Mouse (Mus musculus) stomach, embryonic 16.5 days (tissue): ENCODE results near the gene Eif5a. TPM values are rescaled to one million over a fixed set of nuclear protein-coding genes. Genes with fewer than 3 reads are reported as not detected.

Experiments used
- ATAC-seq: fragments of 200-750 bp; cut with Nextera tagmentation; 2 replicates; pipeline ENCODE4 v1.8.0; 2017; ENCODE audit warnings: moderate number of reproducible peaks, moderate TSS enrichment; ENCODE audit not compliant: insufficient read depth, low FRiP score
- H3K27ac ChIP-seq: fragments of 300-500 bp; sonication (generic); 2 replicates; pipeline ENCODE4 v1.5.1; 2014; ENCODE audit warnings: low read length
- H3K27me3 ChIP-seq: fragments of 300-500 bp; sonication (generic); 2 replicates; pipeline ENCODE4 v1.6.1; 2014; ENCODE audit warnings: low read length, control low read depth, mixed read lengths; ENCODE audit not compliant: control insufficient read depth, insufficient read depth
- H3K36me3 ChIP-seq: fragments of 300-500 bp; sonication (generic); 2 replicates; pipeline ENCODE4 v1.6.1; 2014; ENCODE audit warnings: low read length; ENCODE audit not compliant: control insufficient read depth, insufficient read depth
- H3K4me1 ChIP-seq: fragments of 300-500 bp; sonication (generic); 2 replicates; pipeline ENCODE4 v1.6.1; 2014; ENCODE audit warnings: low read length, control low read depth, mixed read lengths; ENCODE audit not compliant: control insufficient read depth, insufficient read depth
- H3K4me2 ChIP-seq: fragments of 300-500 bp; sonication (generic); 2 replicates; pipeline ENCODE4 v1.6.1; 2014; ENCODE audit warnings: low read depth, low read length, mixed read lengths
- H3K4me3 ChIP-seq: fragments of 300-500 bp; sonication (generic); replicated peaks from 2 replicates; pipeline ENCODE4 v1.5.1; 2014; ENCODE audit warnings: mild to moderate bottlenecking, low read length
- H3K9ac ChIP-seq: fragments of 300-500 bp; sonication (generic); 2 replicates; pipeline ENCODE4 v1.6.1; 2014; ENCODE audit warnings: low read length
- H3K9me3 ChIP-seq: fragments of 300-500 bp; sonication (generic); replicated peaks from 2 replicates; pipeline ENCODE4 v1.6.1; 2016; ENCODE audit warnings: low read length, control low read depth; ENCODE audit not compliant: control insufficient read depth
- WGBS: fragments of 180-500 bp; shearing (Covaris S2); extraction: QIAGEN DNeasy Blood & Tissue Kit; methylation state at CpG from one replicate; pipeline ENCODE4 v1.1.7; 2014; 5-methylcytosine and 5-hydroxymethylcytosine counted together
- polyA plus RNA-seq: library from polyadenylated mRNA; unstranded; fragments of >200 nt; fragmentation: Nextera tagmentation; extraction: Ambion mirVana; gene quantifications from 2 replicates; pipeline ENCODE4 v1.2.1, GENCODE M21; 2015

Gene Eif5a
- polyA plus RNA-seq, result 1,516 and 1,535 TPM in 2 replicates

GRCm38 (mm10) chr11:69921114-69922011 lies at the start of gene Eif5a:
TSS of gene Eif5a (minus strand) at chr11:69921958.
- peak within 1 kb of the TSS; percentile 93 for H3K4me3 ChIP-seq
- H3K27me3 ChIP-seq, result no peaks in the 10 kb centered on the region
- peak; percentile 95 for ATAC-seq
- peak within 1 kb of the TSS; percentile 99 for H3K27ac ChIP-seq
- under 1% methylated on average over 78 of the region's 78 CpGs for WGBS
- peak within 1 kb of the TSS; percentile 94 for H3K4me2 ChIP-seq
- H3K4me1 ChIP-seq, result peaks cover 17% of the 10 kb centered on the region
- H3K9ac ChIP-seq, result peak within 1 kb of the TSS; percentile 98
- peaks cover 14% of the 10 kb centered on the region for H3K36me3 ChIP-seq
- H3K9me3 ChIP-seq, result no peaks in the 10 kb centered on the region

- no peak for ATAC-seq
- Histone ChIP-seq H3K4me1 (no peaks in the 10 kb centered on the region), H3K9ac (no peak overlapping the region), H3K9me3 (no peaks in the 10 kb centered on the region), H3K27me3 (peaks cover 10% of the 10 kb centered on the region), H3K4me3 (no peak overlapping the region), H3K27ac (no peak overlapping the region), H3K36me3 (peaks cover 11% of the 10 kb centered on the region), H3K4me2 (no peak overlapping the region)
- 59% methylated on average over 3 of the region's 3 CpGs for WGBS
These were observed 49.0 kb upstream of the Eif5a start for GRCm38 (mm10) chr11:69970775-69971174.

GRCm38 (mm10) chr11:69970222-69970621 lies 48.5 kb upstream of the Eif5a start:
- H3K4me2 ChIP-seq, result no peak overlapping the region
- WGBS, result 63% methylated on average over 6 of the region's 6 CpGs

GRCm38 (mm10) chr11:69968793-69969192 lies 47.0 kb upstream of the Eif5a start:
- no peaks in the 10 kb centered on the region for H3K4me1 ChIP-seq
- no peak overlapping the region for H3K4me3 ChIP-seq
- no peak overlapping the region for H3K4me2 ChIP-seq
- no peak overlapping the region for H3K27ac ChIP-seq
- 0 out of 2 replicates have a peak, but pooled peaks cover 2% of the 10 kb centered on the region for H3K36me3 ChIP-seq
- H3K9me3 ChIP-seq, result no peaks in the 10 kb centered on the region
- peaks cover 27% of the 10 kb centered on the region for H3K27me3 ChIP-seq
- ATAC-seq, result no peak
- H3K9ac ChIP-seq, result no peak overlapping the region
- 70% methylated on average over 4 of the region's 4 CpGs for WGBS

More at GRCm38 (mm10) chr11:69970222-69970621, 48.5 kb upstream of the Eif5a start:
- Histone ChIP-seq H3K4me3 (no peak overlapping the region), H3K36me3 (peaks cover 11% of the 10 kb centered on the region), H3K27me3 (peaks cover 14% of the 10 kb centered on the region), H3K9me3 (no peaks in the 10 kb centered on the region), H3K9ac (no peak overlapping the region), H3K27ac (no peak overlapping the region), H3K4me1 (no peaks in the 10 kb centered on the region)
- ATAC-seq, result no peak

- H3K4me1 ChIP-seq, result no peaks in the 10 kb centered on the region
- peak overlapping the region; percentile 79 for H3K9ac ChIP-seq
- H3K9me3 ChIP-seq, result no peaks in the 10 kb centered on the region
- peaks cover 39% of the 10 kb centered on the region for H3K27me3 ChIP-seq
- no peaks in the 10 kb centered on the region for H3K36me3 ChIP-seq
- peak overlapping the region; percentile 57 for H3K4me2 ChIP-seq
- H3K27ac ChIP-seq, result peak overlapping the region; percentile 92
- 36% methylated on average over 17 of the region's 17 CpGs for WGBS
- H3K4me3 ChIP-seq, result peak overlapping the region; percentile 57
- ATAC-seq, result no peak
These were observed 45.2 kb upstream of the Eif5a start for GRCm38 (mm10) chr11:69966860-69967517.

- peak overlapping the region; percentile 57 for H3K4me2 ChIP-seq
- H3K27ac ChIP-seq, result peak overlapping the region; percentile 92
- peak overlapping the region; percentile 57 for H3K4me3 ChIP-seq
- WGBS, result 2% methylated on average over 59 of the region's 59 CpGs
- H3K9me3 ChIP-seq, result no peaks in the 10 kb centered on the region
- H3K4me1 ChIP-seq, result no peaks in the 10 kb centered on the region
- no peaks in the 10 kb centered on the region for H3K36me3 ChIP-seq
- H3K27me3 ChIP-seq, result peaks cover 39% of the 10 kb centered on the region
- ATAC-seq, result peak; percentile 78
- H3K9ac ChIP-seq, result peak overlapping the region; percentile 79
These were observed 44.5 kb upstream of the Eif5a start for GRCm38 (mm10) chr11:69966006-69966859.

GRCm38 (mm10) chr11:69965271-69966005 lies 43.7 kb upstream of the Eif5a start:
- peak overlapping the region; percentile 57 for H3K4me2 ChIP-seq
- 2% methylated on average over 49 of the region's 49 CpGs for WGBS
- peak overlapping the region; percentile 92 for H3K27ac ChIP-seq
- peaks cover 39% of the 10 kb centered on the region for H3K27me3 ChIP-seq
- H3K4me3 ChIP-seq, result peak overlapping the region; percentile 57
- H3K9ac ChIP-seq, result peak overlapping the region; percentile 79
- H3K4me1 ChIP-seq, result no peaks in the 10 kb centered on the region
- H3K36me3 ChIP-seq, result no peaks in the 10 kb centered on the region
- no peaks in the 10 kb centered on the region for H3K9me3 ChIP-seq
- ATAC-seq, result peak; percentile 83

- H3K27me3 ChIP-seq, result peaks cover 39% of the 10 kb centered on the region
- no peak for ATAC-seq
- WGBS, result 8% methylated on average over 24 of the region's 24 CpGs
- no peaks in the 10 kb centered on the region for H3K4me1 ChIP-seq
- H3K27ac ChIP-seq, result peak within 1 kb of the TSS; percentile 92
- peak within 1 kb of the TSS; percentile 79 for H3K9ac ChIP-seq
- no peaks in the 10 kb centered on the region for H3K36me3 ChIP-seq
- peak within 1 kb of the TSS; percentile 57 for H3K4me2 ChIP-seq
- H3K4me3 ChIP-seq, result peak within 1 kb of the TSS; percentile 57
- H3K9me3 ChIP-seq, result no peaks in the 10 kb centered on the region
These were observed 43.0 kb upstream of the Eif5a start, which contains the start of gene Cldn7 for GRCm38 (mm10) chr11:69964650-69965270. TSS of gene Cldn7 (plus strand) at chr11:69964779.
